Mouse (Mus musculus) thymus, adult 2 months (tissue): ENCODE measurements around the gene 4933403O08Rik. TPM values are rescaled to one million over a fixed set of nuclear protein-coding genes. Genes with fewer than 3 reads are reported as not detected.

Experiments
- DNase-seq: peaks from one replicate; pipeline ENCODE4 v3.0.0; 2021
- H3K27ac ChIP-seq: fragments of 200-500 bp; 2 replicates; pipeline ENCODE4 v1.5.1; 2012; ENCODE audit warnings: low read length, control low read depth; ENCODE audit not compliant: control insufficient read depth, insufficient read depth
- H3K27me3 ChIP-seq: fragments of 200-500 bp; 2 replicates; pipeline ENCODE4 v1.6.1; 2012; ENCODE audit warnings: mild to moderate bottlenecking, low read length, moderate library complexity, mixed read lengths; ENCODE audit not compliant: control insufficient read depth, insufficient read depth
- H3K36me3 ChIP-seq: fragments of 200-500 bp; 2 replicates; pipeline ENCODE4 v1.6.1; 2012; ENCODE audit warnings: mild to moderate bottlenecking, low read length, moderate library complexity; ENCODE audit not compliant: control insufficient read depth, insufficient read depth
- H3K4me1 ChIP-seq: fragments of 200-500 bp; replicated peaks from 2 replicates; pipeline ENCODE4 v1.6.1; 2012; ENCODE audit warnings: low read length; ENCODE audit not compliant: control insufficient read depth, insufficient read depth
- H3K4me3 ChIP-seq: fragments of 200-500 bp; 2 replicates; pipeline ENCODE4 v1.5.1; 2012; ENCODE audit warnings: mild to moderate bottlenecking, low read length, control low read depth, moderate library complexity; ENCODE audit not compliant: control insufficient read depth, insufficient read depth
- CTCF ChIP-seq: fragments of 200-500 bp; IDR thresholded peaks from 2 replicates; pipeline ENCODE4 v1.5.1; 2012; ENCODE audit warnings: mild to moderate bottlenecking, control low read depth, low read length, moderate library complexity, borderline replicate concordance; ENCODE audit not compliant: control insufficient read depth, poor library complexity, insufficient read depth; ENCODE audit errors: extremely low read depth
- POLR2A ChIP-seq: fragments of 200-500 bp; IDR thresholded peaks from 2 replicates; pipeline ENCODE4 v1.6.1; 2012; ENCODE audit warnings: mild to moderate bottlenecking, low read length, control low read depth, moderate library complexity; ENCODE audit not compliant: control insufficient read depth, poor library complexity, insufficient read depth; ENCODE audit errors: extremely low read depth
- WGBS: fragments of 180-500 bp; shearing (Covaris S2); methylation state at CpG from one replicate; pipeline ENCODE4 v1.1.7; 2018; 5-methylcytosine and 5-hydroxymethylcytosine counted together
- polyA plus RNA-seq: library from polyadenylated mRNA; depleted of rRNA; stranded (reverse); fragments of >200 nt; gene quantifications from 2 replicates; pipeline ENCODE4 v1.2.3, GENCODE M21; 2012; rRNA removed

Gene 4933403O08Rik
- polyA plus RNA-seq, result not detected in 2 replicates

DNA sequence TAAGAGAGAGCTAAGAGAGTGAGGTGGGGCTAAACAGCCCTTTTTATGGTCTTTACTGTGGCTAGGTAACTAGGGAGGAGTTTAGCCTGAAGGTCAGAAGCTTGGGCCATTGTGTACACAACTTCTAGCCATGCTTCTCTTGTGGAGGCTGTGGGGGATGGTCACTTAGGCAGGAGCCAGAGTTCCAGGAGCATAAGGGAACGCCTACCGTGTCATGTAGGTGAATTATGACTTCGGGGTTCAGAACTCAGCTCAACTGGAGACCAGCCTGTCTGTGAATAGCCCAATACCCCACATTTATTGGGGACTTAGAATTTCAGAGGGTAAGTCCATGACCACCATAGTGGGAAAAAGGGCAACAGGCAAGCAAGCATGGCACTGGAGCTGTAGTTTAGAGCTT is at the start of gene 4933403O08Rik:
4933403O08Rik (plus strand) TSS at position 301 of the 400 bp plus-strand sequence.
- no peak within 1 kb of the TSS for H3K4me3 ChIP-seq
- 94% methylated on average over 3 of the region's 3 CpGs for WGBS
- H3K27ac ChIP-seq, result no peak within 1 kb of the TSS
- H3K4me1 ChIP-seq, result no peaks in the 10 kb centered on the region
- no peak for DNase-seq
- TF ChIP-seq CTCF, result no peak
- TF ChIP-seq POLR2A, result no peak
- no peaks in the 10 kb centered on the region for H3K27me3 ChIP-seq
- no peaks in the 10 kb centered on the region for H3K36me3 ChIP-seq

DNA sequence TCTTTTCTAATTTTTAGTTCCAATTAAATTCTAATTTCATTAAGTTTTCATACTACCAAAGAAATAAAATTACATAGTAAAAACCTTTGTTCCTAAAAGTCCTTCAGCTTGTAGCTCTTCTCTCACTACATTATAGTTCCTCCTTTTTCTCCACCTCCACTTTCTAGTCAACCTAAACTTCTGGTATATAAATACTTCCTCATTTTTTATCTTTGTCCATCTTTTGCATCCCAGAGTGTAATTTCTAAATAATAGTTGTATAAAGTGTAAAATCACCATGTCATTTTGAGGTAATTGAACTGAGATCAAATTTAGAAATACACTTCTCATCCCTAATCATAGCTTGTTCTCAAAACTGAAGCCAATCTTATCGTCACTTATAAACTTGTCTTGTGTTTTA is 4.1 kb downstream of the 4933403O08Rik start:
- TF ChIP-seq CTCF (no peak), POLR2A (no peak)
- DNase-seq, result no peak

DNA sequence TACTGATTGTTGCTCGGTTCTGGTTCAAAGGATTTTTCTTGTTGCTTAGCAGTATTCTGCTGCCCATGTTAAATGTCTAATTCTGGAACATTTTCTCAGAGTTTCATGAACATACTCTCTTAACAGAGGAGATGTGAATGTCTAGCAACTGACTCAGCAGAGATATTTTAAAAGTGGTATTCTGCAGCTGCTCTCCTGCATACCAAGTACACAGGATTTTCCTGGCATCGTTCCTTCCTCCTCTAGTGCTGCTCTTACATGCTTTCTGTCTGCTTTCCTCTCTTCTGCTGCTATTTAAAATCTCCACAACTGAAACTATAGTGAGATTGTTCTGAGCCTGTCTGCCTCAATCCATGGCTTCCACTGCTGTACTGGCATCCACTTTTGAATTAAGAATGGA is 16.7 kb downstream of the 4933403O08Rik start:
- Histone ChIP-seq H3K27ac (no peak overlapping the region), H3K27me3 (no peaks in the 10 kb centered on the region), H3K4me3 (no peak overlapping the region), H3K36me3 (no peaks in the 10 kb centered on the region), H3K4me1 (no peaks in the 10 kb centered on the region)
- 78% methylated on average over 2 of the region's 2 CpGs for WGBS
- DNase-seq, result no peak
- TF ChIP-seq POLR2A, result no peak
- TF ChIP-seq CTCF, result no peak

More for the DNA sequence above, 4.1 kb downstream of the 4933403O08Rik start:
- Histone ChIP-seq H3K36me3 (no peaks in the 10 kb centered on the region), H3K27ac (no peak overlapping the region), H3K4me3 (no peak overlapping the region), H3K27me3 (no peaks in the 10 kb centered on the region), H3K4me1 (no peaks in the 10 kb centered on the region)
- WGBS, result 88% methylated on average over 1 of the region's 1 CpGs

GRCm38 (mm10) chrX:112273550-112273949 is 34.7 kb downstream of the 4933403O08Rik start:
- TF ChIP-seq POLR2A (no peak), CTCF (no peak)
- Histone ChIP-seq H3K27me3 (no peaks in the 10 kb centered on the region), H3K27ac (no peak overlapping the region), H3K36me3 (no peaks in the 10 kb centered on the region), H3K4me1 (no peaks in the 10 kb centered on the region), H3K4me3 (no peak overlapping the region)
- WGBS, result 48% methylated on average over 1 of the region's 1 CpGs
- DNase-seq, result no peak

Other genes with a start within 250 kb of the 4933403O08Rik start
- gene Tex16, start 228.0 kb upstream of the 4933403O08Rik start, polyA plus RNA-seq, result not detected in 2 replicates
- 3.1 and 5.2 TPM in 2 replicates for gene Apool, start 72.3 kb downstream of the 4933403O08Rik start, polyA plus RNA-seq
- gene Satl1, start 167.7 kb downstream of the 4933403O08Rik start, polyA plus RNA-seq, result not detected in 2 replicates